Mouse (Mus musculus) intestine, embryonic 15.5 days (tissue): ENCODE results near the gene Spef1. TPM values are rescaled to one million over a fixed set of nuclear protein-coding genes. Genes with fewer than 3 reads are reported as not detected.

ENCODE experiments used
- ATAC-seq: fragments of 200-750 bp; cut with Nextera tagmentation; 2 replicates; pipeline ENCODE4 v1.8.0; 2017; ENCODE audit warnings: moderate TSS enrichment, moderate library complexity
- H3K27ac ChIP-seq: fragments of 300-500 bp; sonication (generic); 2 replicates; pipeline ENCODE4 v1.5.1; 2015; ENCODE audit warnings: mild to moderate bottlenecking, inconsistent platforms
- H3K27me3 ChIP-seq: fragments of 300-500 bp; sonication (generic); replicated peaks from 2 replicates; pipeline ENCODE4 v1.6.1; 2015; ENCODE audit warnings: inconsistent platforms
- H3K36me3 ChIP-seq: fragments of 300-500 bp; sonication (generic); 2 replicates; pipeline ENCODE4 v1.6.1; 2015; ENCODE audit warnings: inconsistent platforms
- H3K4me1 ChIP-seq: fragments of 300-500 bp; sonication (generic); replicated peaks from 2 replicates; pipeline ENCODE4 v1.6.1; 2015; ENCODE audit warnings: inconsistent platforms
- H3K4me2 ChIP-seq: fragments of 300-500 bp; sonication (generic); replicated peaks from 2 replicates; pipeline ENCODE4 v1.6.1; 2015; ENCODE audit warnings: mild to moderate bottlenecking, inconsistent platforms
- H3K4me3 ChIP-seq: fragments of 300-500 bp; sonication (generic); replicated peaks from 2 replicates; pipeline ENCODE4 v1.5.1; 2015; ENCODE audit warnings: inconsistent platforms
- H3K9ac ChIP-seq: fragments of 300-500 bp; sonication (generic); 2 replicates; pipeline ENCODE4 v1.6.1; 2015; ENCODE audit warnings: inconsistent platforms
- H3K9me3 ChIP-seq: fragments of 300-500 bp; sonication (generic); 2 replicates; pipeline ENCODE4 v1.6.1; 2016; ENCODE audit warnings: inconsistent platforms
- WGBS: fragments of 180-500 bp; shearing (Covaris S2); methylation state at CpG from one replicate; pipeline ENCODE4 v1.1.7; 2015; 5-methylcytosine and 5-hydroxymethylcytosine counted together
- polyA plus RNA-seq: library from polyadenylated mRNA; unstranded; fragments of >200 nt; fragmentation: Nextera tagmentation; extraction: Ambion mirVana; gene quantifications from 2 replicates; pipeline ENCODE4 v1.2.1, GENCODE M21; 2015

Gene Spef1
- polyA plus RNA-seq, 1 experiment from 2014 or later: 4.3 TPM

GRCm38 (mm10) chr2:131220030-131220429 lies 32.9 kb upstream of the Spef1 start:
- Histone ChIP-seq H3K9me3 (no peaks in the 10 kb centered on the region), H3K27me3 (no peaks in the 10 kb centered on the region), H3K4me1 (peaks cover 10% of the 10 kb centered on the region), H3K36me3 (no peaks in the 10 kb centered on the region), H3K27ac (no peak overlapping the region), H3K4me3 (no peak overlapping the region), H3K4me2 (no peak overlapping the region), H3K9ac (no peak overlapping the region)
- WGBS: 73% methylated on average over 4 of the region's 4 CpGs
- no peak for ATAC-seq

GRCm38 (mm10) chr2:131215941-131216858 lies 29.1 kb upstream of the Spef1 start:
- no peak overlapping the region for H3K27ac ChIP-seq
- H3K4me3 ChIP-seq: no peak overlapping the region
- no peak overlapping the region for H3K4me2 ChIP-seq
- no peaks in the 10 kb centered on the region for H3K27me3 ChIP-seq
- 76% methylated on average over 7 of the region's 7 CpGs for WGBS
- 0 out of 2 replicates have a peak, but pooled peaks cover 6% of the 10 kb centered on the region for H3K36me3 ChIP-seq
- peaks cover 11% of the 10 kb centered on the region for H3K4me1 ChIP-seq
- no peak for ATAC-seq
- H3K9me3 ChIP-seq: no peaks in the 10 kb centered on the region
- no peak overlapping the region for H3K9ac ChIP-seq

GRCm38 (mm10) chr2:131213773-131214172 lies 26.7 kb upstream of the Spef1 start:
- H3K27me3 ChIP-seq: no peaks in the 10 kb centered on the region
- H3K36me3 ChIP-seq: 0 out of 2 replicates have a peak, but pooled peaks cover 6% of the 10 kb centered on the region
- no peak overlapping the region for H3K4me3 ChIP-seq
- H3K27ac ChIP-seq: 0 out of 2 replicates have a peak overlapping the region, but pooled peaks have one; percentile 32
- H3K4me2 ChIP-seq: no peak overlapping the region
- H3K4me1 ChIP-seq: peaks cover 21% of the 10 kb centered on the region
- ATAC-seq: no peak
- H3K9ac ChIP-seq: no peak overlapping the region
- H3K9me3 ChIP-seq: no peaks in the 10 kb centered on the region
- 79% methylated on average over 7 of the region's 7 CpGs for WGBS

GRCm38 (mm10) chr2:131211026-131211615 lies 24.0 kb upstream of the Spef1 start:
- peak overlapping the region; percentile 71 for H3K9ac ChIP-seq
- H3K9me3 ChIP-seq: no peaks in the 10 kb centered on the region
- H3K4me3 ChIP-seq: peak overlapping the region; percentile 59
- WGBS: 55% methylated on average over 9 of the region's 9 CpGs
- 0 out of 2 replicates have a peak, but pooled peaks cover 6% of the 10 kb centered on the region for H3K36me3 ChIP-seq
- peaks cover 19% of the 10 kb centered on the region for H3K4me1 ChIP-seq
- H3K27me3 ChIP-seq: no peaks in the 10 kb centered on the region
- H3K27ac ChIP-seq: peak overlapping the region; percentile 95; the same call in 1 of the 2 replicates
- H3K4me2 ChIP-seq: peak overlapping the region; percentile 68
- no peak for ATAC-seq

GRCm38 (mm10) chr2:131209969-131210792 lies 23.1 kb upstream of the Spef1 start:
- H3K27me3 ChIP-seq: no peaks in the 10 kb centered on the region
- peak overlapping the region; percentile 71 for H3K9ac ChIP-seq
- H3K4me3 ChIP-seq: peak overlapping the region; percentile 59
- peak; percentile 97 for ATAC-seq
- H3K36me3 ChIP-seq: 0 out of 2 replicates have a peak, but pooled peaks cover 6% of the 10 kb centered on the region
- H3K9me3 ChIP-seq: no peaks in the 10 kb centered on the region
- WGBS: under 1% methylated on average over 50 of the region's 50 CpGs
- H3K27ac ChIP-seq: peak overlapping the region; percentile 95
- H3K4me2 ChIP-seq: peak overlapping the region; percentile 68
- H3K4me1 ChIP-seq: peaks cover 21% of the 10 kb centered on the region

- ATAC-seq: peak; percentile 0; the same call in 1 of the 2 replicates
- 76% methylated on average over 4 of the region's 4 CpGs for WGBS
- H3K4me2 ChIP-seq: peak overlapping the region; percentile 68
Measured at GRCm38 (mm10) chr2:131209125-131209795, 22.2 kb upstream of the Spef1 start.

GRCm38 (mm10) chr2:131208356-131208755 lies 21.3 kb upstream of the Spef1 start:
- no peak overlapping the region for H3K4me2 ChIP-seq
- H3K9me3 ChIP-seq: no peaks in the 10 kb centered on the region
- H3K4me1 ChIP-seq: peaks cover 28% of the 10 kb centered on the region
- H3K27ac ChIP-seq: no peak overlapping the region
- no peaks in the 10 kb centered on the region for H3K27me3 ChIP-seq
- 81% methylated on average over 2 of the region's 2 CpGs for WGBS
- 0 out of 2 replicates have a peak, but pooled peaks cover 6% of the 10 kb centered on the region for H3K36me3 ChIP-seq
- no peak overlapping the region for H3K4me3 ChIP-seq
- H3K9ac ChIP-seq: no peak overlapping the region
- ATAC-seq: no peak

More at GRCm38 (mm10) chr2:131209125-131209795, 22.2 kb upstream of the Spef1 start:
- Histone ChIP-seq H3K27me3 (no peaks in the 10 kb centered on the region), H3K4me1 (peaks cover 31% of the 10 kb centered on the region), H3K27ac (peak overlapping the region; percentile 95; the same call in 1 of the 2 replicates), H3K9me3 (no peaks in the 10 kb centered on the region), H3K36me3 (0 out of 2 replicates have a peak, but pooled peaks cover 6% of the 10 kb centered on the region), H3K4me3 (no peak overlapping the region), H3K9ac (peak overlapping the region; percentile 71; the same call in 1 of the 2 replicates)

- H3K27ac ChIP-seq: no peak within 1 kb of the TSS
- no peak within 1 kb of the TSS for H3K4me3 ChIP-seq
- H3K4me2 ChIP-seq: no peak within 1 kb of the TSS
- no peaks in the 10 kb centered on the region for H3K36me3 ChIP-seq
- 75% methylated on average over 4 of the region's 4 CpGs for WGBS
- H3K4me1 ChIP-seq: peaks cover 25% of the 10 kb centered on the region
- ATAC-seq: no peak
- H3K27me3 ChIP-seq: no peaks in the 10 kb centered on the region
- no peaks in the 10 kb centered on the region for H3K9me3 ChIP-seq
- no peak within 1 kb of the TSS for H3K9ac ChIP-seq
Measured at GRCm38 (mm10) chr2:131206778-131207177, 19.7 kb upstream of the Spef1 start, which contains the start of gene Ap5s1. Gene Ap5s1, plus strand, starts transcription at chr2:131207078.

GRCm38 (mm10) chr2:131205521-131206182 lies 18.6 kb upstream of the Spef1 start:
- no peak for ATAC-seq
- WGBS: 76% methylated on average over 8 of the region's 8 CpGs
- H3K9me3 ChIP-seq: no peaks in the 10 kb centered on the region
- H3K27ac ChIP-seq: peak overlapping the region; percentile 9; the same call in 1 of the 2 replicates
- H3K36me3 ChIP-seq: no peaks in the 10 kb centered on the region
- no peak overlapping the region for H3K4me3 ChIP-seq
- no peaks in the 10 kb centered on the region for H3K27me3 ChIP-seq
- H3K4me2 ChIP-seq: no peak overlapping the region
- peaks cover 19% of the 10 kb centered on the region for H3K4me1 ChIP-seq
- H3K9ac ChIP-seq: no peak overlapping the region

- peak overlapping the region; percentile 86 for H3K27ac ChIP-seq
- H3K9me3 ChIP-seq: no peaks in the 10 kb centered on the region
Measured at GRCm38 (mm10) chr2:131204410-131204981, 17.4 kb upstream of the Spef1 start.

More at GRCm38 (mm10) chr2:131204410-131204981, 17.4 kb upstream of the Spef1 start:
- H3K9ac ChIP-seq: no peak overlapping the region
- H3K4me3 ChIP-seq: no peak overlapping the region
- no peaks in the 10 kb centered on the region for H3K36me3 ChIP-seq
- peaks cover 17% of the 10 kb centered on the region for H3K4me1 ChIP-seq
- peak; percentile 92 for ATAC-seq
- H3K4me2 ChIP-seq: peak overlapping the region; percentile 40
- H3K27me3 ChIP-seq: no peaks in the 10 kb centered on the region
- 22% methylated on average over 7 of the region's 7 CpGs for WGBS
